Mouse (Mus musculus): ENCODE measurements around the gene Tmem233. TPM values are rescaled to one million over a fixed set of nuclear protein-coding genes. Genes with fewer than 3 reads are reported as not detected.

Gene Tmem233
- polyA plus RNA-seq, 1 experiment: not detected

DNA sequence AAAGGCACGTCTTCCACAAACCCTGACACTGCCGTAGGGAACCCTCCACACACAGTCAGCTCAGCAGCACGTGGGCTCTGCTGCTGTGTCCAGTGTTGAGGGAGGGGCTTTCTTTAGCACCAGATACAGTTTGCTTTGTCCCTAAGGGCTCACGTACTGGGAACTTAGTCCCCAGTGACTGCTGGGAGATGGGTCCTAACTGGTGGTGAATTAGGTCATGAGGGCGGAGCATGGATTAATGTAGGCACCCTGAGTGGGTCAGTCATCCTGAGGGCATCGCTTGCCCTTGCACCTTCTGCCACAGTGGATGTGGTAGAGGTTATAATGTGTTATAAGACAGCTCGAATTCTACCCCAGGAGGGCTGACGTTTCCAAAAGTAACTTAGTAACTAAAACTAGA lies 65.7 kb downstream of the Tmem233 start:
- no peaks in the 10 kb centered on the region for H3K36me3 ChIP-seq (ENCODE audit: control insufficient read depth, insufficient read depth, low read length)
- no peak overlapping the region for H3K27ac ChIP-seq (ENCODE audit: control insufficient read depth, insufficient read depth, low read depth, low read length)
- no peaks in the 10 kb centered on the region for H3K27me3 ChIP-seq (ENCODE audit: control insufficient read depth, insufficient read depth, low read length)
- H3K4me1 ChIP-seq (ENCODE audit: control insufficient read depth, insufficient read depth, low read length): peaks cover 5% of the 10 kb centered on the region; the same call in 1 of the 2 replicates
- H3K4me3 ChIP-seq (ENCODE audit: control insufficient read depth, low read depth, low read length): no peak overlapping the region
- no peak for TF ChIP-seq CTCF (IDR thresholded peaks at IDR 0.05; ENCODE audit: control insufficient read depth, insufficient read depth, insufficient replicate concordance, low read depth, low read length)
- no peak for TF ChIP-seq POLR2A (IDR thresholded peaks at IDR 0.05; ENCODE audit: control insufficient read depth, low read depth, low read length)

DNA sequence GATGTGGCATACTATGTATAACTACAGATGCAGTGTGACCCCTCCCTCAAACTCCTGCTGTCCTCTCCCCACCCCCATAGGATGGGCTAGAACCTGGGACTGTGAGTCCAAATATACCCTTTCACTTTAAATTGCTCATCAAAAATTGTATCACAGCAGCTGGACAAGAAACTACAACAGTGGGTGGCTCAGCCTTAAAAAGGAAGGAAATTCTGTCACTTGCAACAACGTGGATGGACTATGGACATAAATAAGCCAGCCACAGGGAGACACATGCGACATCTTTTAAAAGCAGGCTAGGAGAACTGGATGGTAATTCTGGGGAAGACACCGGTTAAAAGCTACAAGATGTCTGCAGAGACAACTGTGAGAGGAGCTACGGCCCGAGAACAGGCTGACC lies 66.5 kb downstream of the Tmem233 start:
- no peaks in the 10 kb centered on the region for H3K36me3 ChIP-seq (ENCODE audit: control insufficient read depth, insufficient read depth, low read length)
- no peak overlapping the region for H3K27ac ChIP-seq (ENCODE audit: control insufficient read depth, insufficient read depth, low read depth, low read length)
- H3K4me1 ChIP-seq (ENCODE audit: control insufficient read depth, insufficient read depth, low read length): peaks cover 5% of the 10 kb centered on the region; the same call in 1 of the 2 replicates
- TF ChIP-seq POLR2A (IDR thresholded peaks at IDR 0.05; ENCODE audit: control insufficient read depth, low read depth, low read length) (no peak), CTCF (IDR thresholded peaks at IDR 0.05; ENCODE audit: control insufficient read depth, insufficient read depth, insufficient replicate concordance, low read depth, low read length) (no peak)
- H3K27me3 ChIP-seq (ENCODE audit: control insufficient read depth, insufficient read depth, low read length): no peaks in the 10 kb centered on the region
- no peak overlapping the region for H3K4me3 ChIP-seq (ENCODE audit: control insufficient read depth, low read depth, low read length)

DNA sequence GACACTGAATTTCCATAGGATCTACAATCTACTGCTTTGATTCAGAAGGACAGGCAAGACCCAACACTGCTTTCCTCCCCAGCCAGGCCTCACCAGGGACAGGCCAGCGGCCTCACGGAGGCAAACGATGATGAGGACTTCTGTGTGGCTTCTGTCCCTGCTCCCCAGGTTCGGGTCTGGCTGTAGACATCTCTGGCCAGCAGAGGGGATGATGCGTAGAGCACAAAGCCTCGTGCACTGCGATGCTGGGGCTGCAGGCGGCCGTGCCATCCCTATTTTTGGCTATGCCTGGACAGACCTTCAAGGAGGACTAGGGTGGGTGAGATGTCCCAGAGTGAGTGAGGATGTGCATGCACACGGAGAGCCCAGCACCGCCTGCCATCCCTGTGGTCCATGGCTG lies 68.8 kb downstream of the Tmem233 start:
- TF ChIP-seq POLR2A (IDR thresholded peaks at IDR 0.05; ENCODE audit: control insufficient read depth, low read depth, low read length) (no peak), CTCF (IDR thresholded peaks at IDR 0.05; ENCODE audit: control insufficient read depth, insufficient read depth, insufficient replicate concordance, low read depth, low read length) (no peak)
- Histone ChIP-seq H3K27me3 (ENCODE audit: control insufficient read depth, insufficient read depth, low read length) (no peaks in the 10 kb centered on the region), H3K4me1 (ENCODE audit: control insufficient read depth, insufficient read depth, low read length) (peaks cover 5% of the 10 kb centered on the region; the same call in 1 of the 2 replicates), H3K27ac (ENCODE audit: control insufficient read depth, insufficient read depth, low read depth, low read length) (no peak overlapping the region), H3K4me3 (ENCODE audit: control insufficient read depth, low read depth, low read length) (no peak overlapping the region), H3K36me3 (ENCODE audit: control insufficient read depth, insufficient read depth, low read length) (no peaks in the 10 kb centered on the region)

DNA sequence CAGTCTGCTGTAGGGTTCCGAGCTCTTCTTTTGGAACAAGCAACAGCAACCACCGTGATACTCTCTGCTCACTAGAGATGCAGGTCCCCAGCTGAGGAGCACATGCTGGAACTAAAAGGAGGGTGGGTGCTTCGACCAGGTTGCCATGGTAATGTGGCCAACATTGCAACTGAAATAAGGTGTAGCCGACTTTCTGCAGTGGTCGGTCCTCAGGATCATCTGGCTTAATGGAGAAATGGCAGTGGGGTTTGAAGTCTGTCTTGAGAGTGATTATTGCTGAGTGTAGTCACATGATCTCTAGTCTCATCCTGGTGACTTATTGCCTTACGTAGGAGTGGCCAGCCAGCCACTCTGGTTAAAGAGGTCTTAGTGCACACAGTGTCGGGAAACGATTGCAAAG lies 69.2 kb downstream of the Tmem233 start:
- H3K27me3 ChIP-seq (ENCODE audit: control insufficient read depth, insufficient read depth, low read length): no peaks in the 10 kb centered on the region
- H3K4me1 ChIP-seq (ENCODE audit: control insufficient read depth, insufficient read depth, low read length): peaks cover 5% of the 10 kb centered on the region; the same call in 1 of the 2 replicates
- H3K4me3 ChIP-seq (ENCODE audit: control insufficient read depth, low read depth, low read length): no peak overlapping the region
- H3K36me3 ChIP-seq (ENCODE audit: control insufficient read depth, insufficient read depth, low read length): no peaks in the 10 kb centered on the region
- TF ChIP-seq POLR2A (IDR thresholded peaks at IDR 0.05; ENCODE audit: control insufficient read depth, low read depth, low read length) (no peak), CTCF (IDR thresholded peaks at IDR 0.05; ENCODE audit: control insufficient read depth, insufficient read depth, insufficient replicate concordance, low read depth, low read length) (no peak)
- no peak overlapping the region for H3K27ac ChIP-seq (ENCODE audit: control insufficient read depth, insufficient read depth, low read depth, low read length)

DNA sequence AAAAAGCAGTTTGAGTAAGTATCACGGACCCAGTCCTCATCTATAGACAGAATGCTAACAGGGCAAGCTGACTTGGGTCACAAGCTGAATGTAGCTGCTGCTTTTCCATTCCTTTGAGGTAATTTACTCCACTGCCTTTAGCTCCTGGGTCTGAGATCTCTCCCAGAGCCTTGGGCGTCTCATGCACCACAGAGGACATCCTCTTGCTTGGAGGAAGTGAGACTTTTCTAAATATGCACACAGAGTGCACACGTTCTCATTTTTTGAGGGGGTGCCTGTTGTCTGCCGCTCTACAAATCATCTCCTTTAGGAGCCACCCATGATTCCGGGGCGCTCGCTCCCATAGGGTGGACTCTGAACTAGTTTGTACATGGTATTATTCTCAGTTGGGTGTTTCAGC lies 70.5 kb downstream of the Tmem233 start:
- Histone ChIP-seq H3K4me3 (ENCODE audit: control insufficient read depth, low read depth, low read length) (no peak overlapping the region), H3K27ac (ENCODE audit: control insufficient read depth, insufficient read depth, low read depth, low read length) (no peak overlapping the region), H3K36me3 (ENCODE audit: control insufficient read depth, insufficient read depth, low read length) (no peaks in the 10 kb centered on the region; the same call in 1 of the 2 replicates), H3K4me1 (ENCODE audit: control insufficient read depth, insufficient read depth, low read length) (peaks cover 8% of the 10 kb centered on the region; the same call in 1 of the 2 replicates), H3K27me3 (ENCODE audit: control insufficient read depth, insufficient read depth, low read length) (no peaks in the 10 kb centered on the region)
- TF ChIP-seq POLR2A (IDR thresholded peaks at IDR 0.05; ENCODE audit: control insufficient read depth, low read depth, low read length) (no peak), CTCF (IDR thresholded peaks at IDR 0.05; ENCODE audit: control insufficient read depth, insufficient read depth, insufficient replicate concordance, low read depth, low read length) (no peak)

DNA sequence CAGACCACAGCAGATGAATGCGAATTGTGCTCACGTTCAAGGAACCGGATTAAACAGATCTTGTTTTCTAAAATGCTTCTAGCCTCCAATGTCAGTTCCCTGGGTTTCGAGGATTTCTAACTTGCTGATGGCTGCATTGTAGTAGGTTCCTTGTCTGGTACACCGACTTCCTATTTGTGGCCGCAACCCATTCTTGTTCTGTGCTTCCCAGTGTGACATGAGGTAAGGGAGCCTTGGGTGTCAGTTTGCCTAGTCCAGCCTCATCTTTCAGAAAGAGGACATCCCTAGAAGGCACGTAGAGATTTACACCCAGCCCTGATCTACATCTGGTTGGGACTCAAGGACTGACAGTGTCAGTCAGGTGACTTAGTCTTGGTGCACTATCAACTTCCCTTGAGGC lies 71.3 kb downstream of the Tmem233 start:
- Histone ChIP-seq H3K36me3 (ENCODE audit: control insufficient read depth, insufficient read depth, low read length) (no peaks in the 10 kb centered on the region; the same call in 1 of the 2 replicates), H3K4me1 (ENCODE audit: control insufficient read depth, insufficient read depth, low read length) (peaks cover 8% of the 10 kb centered on the region; the same call in 1 of the 2 replicates), H3K27me3 (ENCODE audit: control insufficient read depth, insufficient read depth, low read length) (no peaks in the 10 kb centered on the region), H3K4me3 (ENCODE audit: control insufficient read depth, low read depth, low read length) (no peak overlapping the region), H3K27ac (ENCODE audit: control insufficient read depth, insufficient read depth, low read depth, low read length) (no peak overlapping the region)
- TF ChIP-seq POLR2A (IDR thresholded peaks at IDR 0.05; ENCODE audit: control insufficient read depth, low read depth, low read length) (no peak), CTCF (IDR thresholded peaks at IDR 0.05; ENCODE audit: control insufficient read depth, insufficient read depth, insufficient replicate concordance, low read depth, low read length) (no peak)

DNA sequence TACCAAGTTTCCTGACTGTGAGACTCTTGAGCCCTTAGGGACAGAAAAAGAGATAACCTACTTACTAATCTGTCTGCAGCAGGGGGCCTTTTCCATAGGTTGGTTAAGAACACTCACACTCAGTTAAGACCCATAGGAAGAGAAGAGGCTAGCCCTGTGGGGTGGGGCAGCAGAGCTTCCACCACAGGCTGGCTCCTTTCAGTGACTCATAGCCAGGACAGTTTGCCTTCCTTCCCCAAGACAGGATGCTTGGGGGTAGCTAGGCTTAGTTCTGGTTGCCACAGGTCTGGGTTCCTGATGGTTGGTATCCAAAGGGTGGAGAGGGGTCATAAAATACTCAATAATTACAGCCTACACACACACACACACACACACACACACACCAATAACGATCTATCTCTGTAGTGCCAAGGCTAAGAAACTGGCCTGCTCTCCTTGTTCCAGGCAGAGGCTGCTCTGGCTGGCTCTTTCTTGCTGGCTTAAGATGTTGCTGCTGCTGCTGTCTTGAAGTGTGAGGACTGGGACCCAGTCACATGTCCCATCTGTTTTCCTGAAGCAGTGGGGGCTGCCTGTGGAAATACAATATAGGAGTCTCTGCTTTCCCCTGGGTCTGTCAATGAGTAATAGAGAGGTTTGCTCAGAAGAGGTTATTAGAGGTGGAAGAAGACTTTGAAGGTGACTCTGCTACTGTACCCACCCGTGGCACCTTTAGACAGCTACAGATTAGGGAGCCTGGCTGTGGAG lies 73.0 kb downstream of the Tmem233 start:
- Histone ChIP-seq H3K27ac (ENCODE audit: control insufficient read depth, insufficient read depth, low read depth, low read length) (no peak overlapping the region), H3K27me3 (ENCODE audit: control insufficient read depth, insufficient read depth, low read length) (no peaks in the 10 kb centered on the region), H3K4me3 (ENCODE audit: control insufficient read depth, low read depth, low read length) (no peak overlapping the region), H3K36me3 (ENCODE audit: control insufficient read depth, insufficient read depth, low read length) (no peaks in the 10 kb centered on the region; the same call in 1 of the 2 replicates), H3K4me1 (ENCODE audit: control insufficient read depth, insufficient read depth, low read length) (peaks cover 7% of the 10 kb centered on the region; the same call in 1 of the 2 replicates)
- TF ChIP-seq POLR2A (IDR thresholded peaks at IDR 0.05; ENCODE audit: control insufficient read depth, low read depth, low read length): no peak
- no peak for TF ChIP-seq CTCF (IDR thresholded peaks at IDR 0.05; ENCODE audit: control insufficient read depth, insufficient read depth, insufficient replicate concordance, low read depth, low read length)
